ENCODE assay signal across 8 mouse cellular contexts in the genomic region with DNA sequence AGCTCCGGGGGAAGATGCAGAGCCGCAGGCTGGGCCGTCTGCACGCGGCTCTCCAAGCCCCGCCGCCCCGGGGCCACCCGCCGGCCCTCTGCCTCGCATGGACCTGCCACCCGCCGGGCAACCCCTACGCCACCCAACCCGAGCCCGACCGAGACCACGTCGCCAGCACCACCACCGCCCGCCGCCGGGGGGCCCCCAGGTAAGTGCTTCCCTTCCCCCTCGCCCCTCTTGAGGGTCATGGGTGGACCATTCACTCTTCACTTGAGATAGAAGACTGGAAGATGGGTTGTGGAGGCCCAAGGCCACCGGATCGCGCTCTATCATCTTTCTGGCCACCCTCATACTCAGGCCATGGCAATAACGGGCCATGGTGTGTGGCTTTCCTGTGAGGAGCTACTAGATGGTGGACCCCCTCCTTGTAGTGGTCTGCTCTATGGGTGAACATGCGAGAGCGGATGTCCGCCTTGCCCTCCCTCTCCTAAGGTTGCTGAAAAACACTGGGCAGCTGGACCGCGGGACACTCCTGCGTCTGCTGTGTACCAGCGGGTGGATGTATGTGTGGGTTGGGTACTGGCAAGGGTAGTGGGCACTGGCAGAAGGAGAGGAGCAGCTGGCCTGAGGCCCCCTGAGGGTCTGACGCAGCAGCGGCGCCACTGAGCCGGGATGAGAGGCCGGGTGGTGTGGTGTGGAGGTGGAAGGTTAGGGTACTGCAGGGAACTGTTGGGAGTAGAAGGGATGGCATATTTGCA. TPM values are rescaled to one million over a fixed set of nuclear protein-coding genes. Genes with fewer than 3 reads are reported as not detected.
DNase-seq lines count a peak whose midpoint lies in the region; ATAC-seq and TF ChIP-seq lines count a peak whose summit lies in the region.

No protein-coding gene starts in this region.

- H3K9me3 ChIP-seq in heart, embryonic 15.5 days (replicated peaks), result no peaks in the 10 kb centered on the region
- no peaks in the 10 kb centered on the region for H3K9me3 ChIP-seq in limb, embryonic 15.5 days

- DNase-seq in lung, adult 2 months, result no peak
- DNase-seq in lung, postnatal 25 days (ENCODE audit: low spot score), result no peak
- DNase-seq in cerebellum, adult 9-11 months, result peak; percentile 83
- DNase-seq in right cerebral cortex, postnatal 4 days, result peak; percentile 66
- no peak for DNase-seq in gastrocnemius, postnatal 36 days
- no peak for DNase-seq in thymus, postnatal 0 days (ENCODE audit: low spot score)

- WGBS in lung, adult 2 months, result 16% methylated on average over 40 of the region's 40 CpGs
- WGBS in heart, embryonic 15.5 days, result 11% methylated on average over 40 of the region's 40 CpGs
- WGBS in limb, embryonic 15.5 days, result 9% methylated on average over 39 of the region's 40 CpGs

- no peak for TF ChIP-seq CTCF in lung, adult 2 months (IDR thresholded peaks at IDR 0.05; ENCODE audit: insufficient read depth, low read length)

- peak overlapping the region; percentile 31; the same call in 1 of the 2 replicates for H3K9ac ChIP-seq in heart, embryonic 15.5 days
- peak overlapping the region; percentile 37; the same call in 1 of the 2 replicates for H3K9ac ChIP-seq in limb, embryonic 15.5 days

- H3K4me1 ChIP-seq in lung, adult 2 months (ENCODE audit: control insufficient read depth, insufficient read depth, low read length), result peaks cover 2% of the 10 kb centered on the region; the same call in 1 of the 2 replicates
- H3K4me1 ChIP-seq in heart, embryonic 15.5 days (replicated peaks), result peaks cover 10% of the 10 kb centered on the region
- H3K4me1 ChIP-seq in limb, embryonic 15.5 days, result peaks cover 12% of the 10 kb centered on the region

- peak overlapping the region; percentile 10 for H3K4me3 ChIP-seq in lung, adult 2 months (replicated peaks; ENCODE audit: extremely low read depth, low read depth, low read length)
- H3K4me3 ChIP-seq in heart, embryonic 15.5 days, result peak overlapping the region; percentile 49
- H3K4me3 ChIP-seq in limb, embryonic 15.5 days, result peak overlapping the region; percentile 46

- H3K4me2 ChIP-seq in heart, embryonic 15.5 days, result peak overlapping the region; percentile 88
- H3K4me2 ChIP-seq in limb, embryonic 15.5 days, result peak overlapping the region; percentile 97

- peaks cover 22% of the 10 kb centered on the region; the same call in 1 of the 2 replicates for H3K36me3 ChIP-seq in heart, embryonic 15.5 days
- peaks cover 22% of the 10 kb centered on the region for H3K36me3 ChIP-seq in limb, embryonic 15.5 days

- TF ChIP-seq POLR2A in lung, adult 2 months (IDR thresholded peaks at IDR 0.05; ENCODE audit: borderline replicate concordance, extremely low read depth, low read depth, low read length), result no peak

- peaks cover 23% of the 10 kb centered on the region for H3K27me3 ChIP-seq in heart, embryonic 15.5 days
- peaks cover 16% of the 10 kb centered on the region for H3K27me3 ChIP-seq in limb, embryonic 15.5 days

- no peak overlapping the region for H3K27ac ChIP-seq in heart, embryonic 15.5 days
- no peak overlapping the region for H3K27ac ChIP-seq in limb, embryonic 15.5 days

- ATAC-seq in heart, embryonic 15.5 days (replicated peaks; ENCODE audit: insufficient number of reproducible peaks, insufficient read depth, low FRiP score, low read depth), result no peak
- 0 out of 2 replicates have a peak, but pooled peaks have one; percentile 4 for ATAC-seq in limb, embryonic 15.5 days (ENCODE audit: insufficient number of reproducible peaks, low FRiP score, low TSS enrichment, low read depth)

- intact Hi-C loops in gastrocnemius, postnatal 36 days (cut with DNase I), result no loop called here

RNA-seq across cellular contexts. Expression of gene Acd, which starts 6.7 kb away (rescaled TPM):
- polyA plus RNA-seq in lung, adult 2 months (2012; rRNA removed), result 33.8 and 37.8 TPM in 2 replicates
- polyA plus RNA-seq in heart, embryonic 15.5 days (2015; fragmentation: Nextera tagmentation; extraction: Ambion mirVana), result 33.7 and 43.3 TPM in 2 replicates
- 62.6 and 63.2 TPM in 2 replicates for polyA plus RNA-seq in limb, embryonic 15.5 days (2015; fragmentation: Nextera tagmentation; extraction: Ambion mirVana)
- total RNA-seq in gastrocnemius, postnatal 36 days (2021), result 1 to 10 TPM; 6.6 to 6.7 TPM
- polyA plus RNA-seq in thymus, postnatal 0 days (2015; fragmentation: Nextera tagmentation; extraction: Ambion mirVana), result 66.7 and 72.9 TPM in 2 replicates

RNA-seq across cellular contexts. Expression of gene Pard6a, which starts 6.7 kb away (rescaled TPM):
- polyA plus RNA-seq in lung, adult 2 months (2012; rRNA removed), result 14.1 and 14.5 TPM in 2 replicates
- 13.8 and 13.9 TPM in 2 replicates for polyA plus RNA-seq in heart, embryonic 15.5 days (2015; fragmentation: Nextera tagmentation; extraction: Ambion mirVana)
- 15.2 and 17.5 TPM in 2 replicates for polyA plus RNA-seq in limb, embryonic 15.5 days (2015; fragmentation: Nextera tagmentation; extraction: Ambion mirVana)
- 1 to 10 TPM; 4.7 to 6.7 TPM for total RNA-seq in gastrocnemius, postnatal 36 days (2021)
- 20.5 and 22.4 TPM in 2 replicates for polyA plus RNA-seq in thymus, postnatal 0 days (2015; fragmentation: Nextera tagmentation; extraction: Ambion mirVana)

RNA-seq across cellular contexts. Expression of gene Carmil2, which starts 8.2 kb away (rescaled TPM):
- 3.8 and 4.9 TPM in 2 replicates for polyA plus RNA-seq in lung, adult 2 months (2012; rRNA removed)
- polyA plus RNA-seq in heart, embryonic 15.5 days (2015; fragmentation: Nextera tagmentation; extraction: Ambion mirVana), result 0.26 and 2.4 TPM in 2 replicates
- 0.47 and 0.58 TPM in 2 replicates for polyA plus RNA-seq in limb, embryonic 15.5 days (2015; fragmentation: Nextera tagmentation; extraction: Ambion mirVana)
- 1 to 10 TPM in 1 of 2 experiments, not detected in 1; 1.1 TPM for total RNA-seq in gastrocnemius, postnatal 36 days (2021)
- polyA plus RNA-seq in thymus, postnatal 0 days (2015; fragmentation: Nextera tagmentation; extraction: Ambion mirVana), result 53.7 and 63.6 TPM in 2 replicates

RNA-seq across cellular contexts. Expression of gene 4933405L10Rik, which starts 13.2 kb away (rescaled TPM):
- not detected in 2 replicates for polyA plus RNA-seq in lung, adult 2 months (2012; rRNA removed)
- polyA plus RNA-seq in heart, embryonic 15.5 days (2015; fragmentation: Nextera tagmentation; extraction: Ambion mirVana), result not detected in 2 replicates
- polyA plus RNA-seq in limb, embryonic 15.5 days (2015; fragmentation: Nextera tagmentation; extraction: Ambion mirVana), result 0.12 TPM in 1 of 2 replicates, not detected in the other
- not detected for total RNA-seq in gastrocnemius, postnatal 36 days (2021)
- 0.12 TPM in 1 of 2 replicates, not detected in the other for polyA plus RNA-seq in thymus, postnatal 0 days (2015; fragmentation: Nextera tagmentation; extraction: Ambion mirVana)

RNA-seq across cellular contexts. Expression of gene Enkd1, which starts 13.8 kb away (rescaled TPM):
- 9.6 and 9.9 TPM in 2 replicates for polyA plus RNA-seq in lung, adult 2 months (2012; rRNA removed)
- 9.8 and 12.7 TPM in 2 replicates for polyA plus RNA-seq in heart, embryonic 15.5 days (2015; fragmentation: Nextera tagmentation; extraction: Ambion mirVana)
- polyA plus RNA-seq in limb, embryonic 15.5 days (2015; fragmentation: Nextera tagmentation; extraction: Ambion mirVana), result 21.7 and 23.0 TPM in 2 replicates
- total RNA-seq in gastrocnemius, postnatal 36 days (2021), result 1 to 10 TPM in 1 of 2 experiments, under 1 TPM in 1; 0.48 to 1.2 TPM
- polyA plus RNA-seq in thymus, postnatal 0 days (2015; fragmentation: Nextera tagmentation; extraction: Ambion mirVana), result 28.7 and 29.4 TPM in 2 replicates

Comparison
In these comparisons a context has a peak if more than half of its experiments do, and no peak if none do; other contexts are left out.
1. DNase-seq: peak in cerebellum, adult 9-11 months (single experiment) and right cerebral cortex, postnatal 4 days (single experiment); none in lung, adult 2 months (single experiment), lung, postnatal 25 days (single experiment), gastrocnemius, postnatal 36 days (0 of 2) and thymus, postnatal 0 days (single experiment).
2. Peak in every context shown above with its lines, with median percentiles within 50 percentile points of each other: H3K4me3 ChIP-seq.